Mouse (Mus musculus) embryonic facial prominence, embryonic 15.5 days (tissue): Measurements from ENCODE around the gene Dusp12. TPM values are rescaled to one million over a fixed set of nuclear protein-coding genes. Genes with fewer than 3 reads are reported as not detected.

ENCODE experiments used
- ATAC-seq: fragments of 200-750 bp; cut with Nextera tagmentation; 2 replicates; pipeline ENCODE4 v1.8.0; 2017; ENCODE audit warnings: low read depth, moderate TSS enrichment; ENCODE audit not compliant: insufficient number of reproducible peaks, low FRiP score, low TSS enrichment
- H3K27ac ChIP-seq: fragments of 300-500 bp; sonication (generic); replicated peaks from 2 replicates; pipeline ENCODE4 v1.5.1; 2015; ENCODE audit warnings: mild to moderate bottlenecking, inconsistent platforms
- H3K27me3 ChIP-seq: fragments of 300-500 bp; sonication (generic); 2 replicates; pipeline ENCODE4 v1.6.1; 2015; ENCODE audit warnings: inconsistent platforms
- H3K36me3 ChIP-seq: fragments of 300-500 bp; sonication (generic); 2 replicates; pipeline ENCODE4 v1.6.1; 2015; ENCODE audit warnings: mild to moderate bottlenecking, inconsistent platforms
- H3K4me1 ChIP-seq: fragments of 300-500 bp; sonication (generic); 2 replicates; pipeline ENCODE4 v1.6.1; 2015; ENCODE audit warnings: inconsistent platforms
- H3K4me2 ChIP-seq: fragments of 300-500 bp; sonication (generic); replicated peaks from 2 replicates; pipeline ENCODE4 v1.6.1; 2015; ENCODE audit warnings: mild to moderate bottlenecking, inconsistent platforms
- H3K4me3 ChIP-seq: fragments of 300-500 bp; sonication (generic); replicated peaks from 2 replicates; pipeline ENCODE4 v1.5.1; 2015; ENCODE audit warnings: mild to moderate bottlenecking, inconsistent platforms
- H3K9ac ChIP-seq: fragments of 300-500 bp; sonication (generic); 2 replicates; pipeline ENCODE4 v1.6.1; 2015; ENCODE audit warnings: inconsistent platforms
- H3K9me3 ChIP-seq: fragments of 300-500 bp; sonication (generic); replicated peaks from 2 replicates; pipeline ENCODE4 v1.6.1; 2016; ENCODE audit warnings: inconsistent platforms
- WGBS: fragments of 180-500 bp; shearing (Covaris S2); methylation state at CpG from one replicate; pipeline ENCODE4 v1.1.7; 2015; 5-methylcytosine and 5-hydroxymethylcytosine counted together
- polyA plus RNA-seq: library from polyadenylated mRNA; unstranded; fragments of >200 nt; fragmentation: Nextera tagmentation; extraction: Ambion mirVana; gene quantifications from 2 replicates; pipeline ENCODE4 v1.2.1, GENCODE M21; 2015

The Dusp12 gene
- polyA plus RNA-seq, 1 experiment from 2014 or later: 43.5 TPM

GRCm38 (mm10) chr1:170871402-170871801, 13.9 kb downstream of the Dusp12 start:
- Histone ChIP-seq H3K9ac (no peak overlapping the region), H3K4me2 (no peak overlapping the region), H3K9me3 (no peaks in the 10 kb centered on the region), H3K27me3 (no peaks in the 10 kb centered on the region), H3K4me1 (0 out of 2 replicates have a peak, but pooled peaks cover 5% of the 10 kb centered on the region), H3K27ac (no peak overlapping the region), H3K4me3 (no peak overlapping the region), H3K36me3 (peaks cover 25% of the 10 kb centered on the region)
- no peak for ATAC-seq
- WGBS: 83% methylated on average over 6 of the region's 6 CpGs

DNA sequence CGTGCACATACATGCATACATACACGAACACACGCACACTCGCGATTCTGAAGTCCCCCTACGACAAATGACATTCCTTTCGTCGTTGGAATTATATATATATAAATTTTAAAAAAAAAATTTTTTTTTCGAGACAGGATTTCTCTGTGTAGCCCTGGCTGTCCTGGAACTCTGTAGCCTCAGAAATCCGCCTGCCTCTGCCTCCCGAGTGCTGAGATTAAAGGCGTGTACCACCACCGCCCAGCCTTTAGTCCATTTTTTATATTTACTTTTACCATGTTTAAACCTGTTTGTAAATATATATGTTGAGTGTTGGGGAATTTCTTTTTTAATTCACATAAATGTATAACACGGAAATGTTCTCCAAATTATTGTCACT, 16.4 kb downstream of the Dusp12 start:
- H3K27ac ChIP-seq: no peak overlapping the region
- peak overlapping the region; percentile 79 for H3K4me3 ChIP-seq
- H3K4me2 ChIP-seq: peak overlapping the region; percentile 62
- ATAC-seq: no peak
- peak overlapping the region; percentile 29 for H3K9ac ChIP-seq
- H3K27me3 ChIP-seq: no peaks in the 10 kb centered on the region
- 14% methylated on average over 14 of the region's 14 CpGs for WGBS
- peaks cover 8% of the 10 kb centered on the region for H3K36me3 ChIP-seq
- 0 out of 2 replicates have a peak, but pooled peaks cover 5% of the 10 kb centered on the region for H3K4me1 ChIP-seq
- H3K9me3 ChIP-seq: no peaks in the 10 kb centered on the region

- peak overlapping the region; percentile 71 for H3K27ac ChIP-seq
- H3K27me3 ChIP-seq: no peaks in the 10 kb centered on the region
- H3K4me2 ChIP-seq: peak overlapping the region; percentile 62
- H3K9me3 ChIP-seq: no peaks in the 10 kb centered on the region
- under 1% methylated on average over 33 of the region's 33 CpGs for WGBS
- peak overlapping the region; percentile 79 for H3K4me3 ChIP-seq
- H3K4me1 ChIP-seq: 0 out of 2 replicates have a peak, but pooled peaks cover 5% of the 10 kb centered on the region
- H3K36me3 ChIP-seq: peaks cover 7% of the 10 kb centered on the region
- peak overlapping the region; percentile 61 for H3K9ac ChIP-seq
- peak; percentile 81 for ATAC-seq
These were observed 17.0 kb downstream of the Dusp12 start for GRCm38 (mm10) chr1:170868107-170868904.

DNA sequence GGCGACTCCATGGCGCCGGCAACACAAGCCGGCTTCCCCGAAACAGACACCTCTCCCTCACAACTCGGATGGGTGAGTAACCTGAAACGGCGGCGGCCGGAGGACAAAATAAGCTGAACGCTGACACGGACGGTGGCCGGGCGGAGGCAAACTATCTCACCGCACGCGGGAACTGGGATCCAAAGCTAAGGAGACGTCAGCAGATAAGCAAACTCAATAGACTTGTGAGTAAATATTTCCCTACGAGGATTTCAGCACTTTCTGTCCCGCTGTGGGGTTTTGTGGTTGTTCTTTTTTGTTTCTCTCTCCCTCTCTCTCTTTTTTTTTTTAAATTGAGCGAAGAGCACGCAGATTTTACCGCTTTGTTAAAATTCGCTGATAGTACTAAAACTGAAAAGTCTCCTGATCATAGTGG, 17.6 kb downstream of the Dusp12 start, which contains the start of gene Atf6:
Gene Atf6, minus strand, starts transcription at position 81 of the 415 bp plus-strand sequence.
- Histone ChIP-seq H3K36me3 (peaks cover 7% of the 10 kb centered on the region), H3K4me1 (0 out of 2 replicates have a peak, but pooled peaks cover 5% of the 10 kb centered on the region), H3K9me3 (no peaks in the 10 kb centered on the region), H3K9ac (peak within 1 kb of the TSS; percentile 61), H3K4me2 (peak within 1 kb of the TSS; percentile 62), H3K27me3 (no peaks in the 10 kb centered on the region), H3K4me3 (peak within 1 kb of the TSS; percentile 79), H3K27ac (peak within 1 kb of the TSS; percentile 71)
- ATAC-seq: peak; percentile 61; the same call in 1 of the 2 replicates
- WGBS: under 1% methylated on average over 25 of the region's 25 CpGs

DNA sequence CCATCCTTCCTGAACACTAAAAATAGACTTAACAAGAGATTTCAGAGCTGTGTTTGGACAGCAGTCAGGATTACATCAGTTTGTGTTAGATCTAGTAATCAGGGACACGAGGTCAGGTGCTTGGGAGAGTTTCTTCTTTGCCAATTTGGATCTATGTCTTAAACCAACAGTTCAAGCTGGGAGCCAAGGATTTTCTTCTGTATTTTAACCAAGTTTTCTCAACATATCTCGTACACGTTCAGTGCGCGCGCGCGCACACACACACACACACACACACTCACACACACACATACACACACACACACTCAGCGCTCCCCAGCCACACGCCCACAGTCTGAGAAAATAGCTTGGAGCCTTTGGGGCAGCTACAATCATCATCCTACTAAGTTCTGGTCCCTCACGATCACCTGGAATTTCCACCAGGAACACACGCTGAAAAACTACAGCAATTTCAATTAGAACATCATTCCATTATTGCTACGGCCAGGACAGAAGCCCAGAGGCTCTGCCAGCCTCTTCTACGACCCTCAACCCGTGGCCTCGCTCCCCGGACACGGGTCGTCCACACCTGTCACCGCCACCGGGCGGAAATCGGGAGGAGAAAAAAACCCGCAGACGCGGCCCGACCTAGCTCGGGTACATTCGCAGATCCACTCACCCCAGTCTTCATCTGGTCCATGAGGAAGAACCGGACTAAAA, 18.2 kb downstream of the Dusp12 start:
- 1% methylated on average over 30 of the region's 30 CpGs for WGBS
- H3K4me1 ChIP-seq: 0 out of 2 replicates have a peak, but pooled peaks cover 5% of the 10 kb centered on the region
- peak overlapping the region; percentile 71 for H3K27ac ChIP-seq
- peaks cover 3% of the 10 kb centered on the region for H3K36me3 ChIP-seq
- no peaks in the 10 kb centered on the region for H3K27me3 ChIP-seq
- H3K4me2 ChIP-seq: peak overlapping the region; percentile 62
- H3K9me3 ChIP-seq: no peaks in the 10 kb centered on the region
- peak overlapping the region; percentile 61 for H3K9ac ChIP-seq
- H3K4me3 ChIP-seq: peak overlapping the region; percentile 79
- peak; percentile 40; the same call in 1 of the 2 replicates for ATAC-seq

- H3K4me2 ChIP-seq: no peak overlapping the region
- H3K27me3 ChIP-seq: no peaks in the 10 kb centered on the region
- ATAC-seq: no peak
- H3K27ac ChIP-seq: no peak overlapping the region
- 0 out of 2 replicates have a peak, but pooled peaks cover 5% of the 10 kb centered on the region for H3K4me1 ChIP-seq
- H3K4me3 ChIP-seq: no peak overlapping the region
- H3K9ac ChIP-seq: no peak overlapping the region
- H3K9me3 ChIP-seq: no peaks in the 10 kb centered on the region
- no peaks in the 10 kb centered on the region for H3K36me3 ChIP-seq
- 83% methylated on average over 5 of the region's 5 CpGs for WGBS
These were observed 19.9 kb downstream of the Dusp12 start for GRCm38 (mm10) chr1:170865406-170865805.

DNA sequence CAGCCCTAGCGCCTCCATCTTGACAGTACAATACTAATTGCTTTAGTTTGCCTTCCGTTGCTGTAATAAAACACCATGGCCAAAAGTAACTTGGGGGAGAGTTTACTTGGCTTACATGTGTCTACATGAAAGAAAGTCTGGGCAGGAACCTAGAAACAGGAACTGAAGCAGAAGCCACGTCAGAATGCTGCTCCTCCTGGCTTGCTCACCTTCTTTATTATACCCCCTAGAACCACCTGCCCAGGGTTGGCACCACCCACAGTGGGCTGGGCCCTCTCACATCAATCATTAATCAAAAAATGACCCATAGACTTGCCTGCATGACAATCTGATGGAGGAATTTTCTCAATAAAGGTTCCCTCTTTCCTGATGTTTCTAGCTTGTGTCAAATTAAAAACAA, 20.6 kb downstream of the Dusp12 start:
- H3K4me3 ChIP-seq: no peak overlapping the region
- no peak overlapping the region for H3K9ac ChIP-seq
- no peak overlapping the region for H3K4me2 ChIP-seq
- no peak overlapping the region for H3K27ac ChIP-seq
- H3K27me3 ChIP-seq: no peaks in the 10 kb centered on the region
- H3K4me1 ChIP-seq: 0 out of 2 replicates have a peak, but pooled peaks cover 5% of the 10 kb centered on the region
- H3K36me3 ChIP-seq: no peaks in the 10 kb centered on the region
- 62% methylated on average over 3 of the region's 3 CpGs for WGBS
- no peak for ATAC-seq
- H3K9me3 ChIP-seq: no peaks in the 10 kb centered on the region

DNA sequence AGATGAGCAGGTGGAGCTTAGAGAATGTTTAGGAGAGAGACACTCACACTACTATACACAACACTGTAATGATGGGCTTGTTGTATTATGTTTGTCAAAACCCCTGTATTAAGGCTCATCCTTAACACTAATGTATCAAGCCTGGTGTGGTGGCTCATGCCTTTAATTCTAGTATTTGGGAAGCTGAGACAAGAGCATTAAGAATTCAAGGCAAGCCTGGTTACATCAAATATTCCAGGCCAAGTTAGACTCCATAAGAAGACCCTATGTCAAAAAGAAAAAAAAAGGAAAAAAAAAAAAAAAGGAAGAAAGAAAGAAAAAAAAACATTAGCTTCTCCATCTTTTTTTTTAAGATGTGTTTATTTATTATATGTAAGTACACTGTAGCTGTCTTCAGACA, 21.1 kb downstream of the Dusp12 start:
- Histone ChIP-seq H3K36me3 (no peaks in the 10 kb centered on the region), H3K9ac (no peak overlapping the region), H3K4me1 (0 out of 2 replicates have a peak, but pooled peaks cover 5% of the 10 kb centered on the region), H3K27me3 (no peaks in the 10 kb centered on the region), H3K4me3 (no peak overlapping the region), H3K4me2 (no peak overlapping the region), H3K9me3 (no peaks in the 10 kb centered on the region), H3K27ac (no peak overlapping the region)
- no peak for ATAC-seq

GRCm38 (mm10) chr1:170863033-170863432, 22.3 kb downstream of the Dusp12 start:
- 64% methylated on average over 4 of the region's 4 CpGs for WGBS
- H3K27ac ChIP-seq: no peak overlapping the region
- no peak overlapping the region for H3K4me2 ChIP-seq
- H3K27me3 ChIP-seq: no peaks in the 10 kb centered on the region
- H3K9me3 ChIP-seq: no peaks in the 10 kb centered on the region
- no peak overlapping the region for H3K4me3 ChIP-seq
- ATAC-seq: no peak
- no peaks in the 10 kb centered on the region for H3K36me3 ChIP-seq
- no peak overlapping the region for H3K9ac ChIP-seq
- 0 out of 2 replicates have a peak, but pooled peaks cover 5% of the 10 kb centered on the region for H3K4me1 ChIP-seq

DNA sequence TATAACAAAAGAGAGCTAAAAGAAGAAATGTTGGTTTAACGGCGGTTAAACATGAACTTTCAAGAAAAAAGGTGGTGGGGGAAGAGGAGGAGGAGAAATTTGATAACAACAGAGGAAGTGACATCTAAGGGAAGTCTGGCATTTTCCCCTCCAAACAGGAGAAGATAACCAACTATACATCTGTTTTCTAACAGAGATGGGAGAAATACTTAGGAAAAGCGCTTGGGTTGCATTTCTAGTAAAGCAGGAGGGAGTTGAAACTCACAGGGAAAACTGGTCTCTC, 23.0 kb downstream of the Dusp12 start:
- Histone ChIP-seq H3K27me3 (no peaks in the 10 kb centered on the region), H3K4me2 (no peak overlapping the region), H3K27ac (no peak overlapping the region), H3K9me3 (no peaks in the 10 kb centered on the region), H3K9ac (no peak overlapping the region), H3K4me3 (no peak overlapping the region), H3K36me3 (no peaks in the 10 kb centered on the region), H3K4me1 (0 out of 2 replicates have a peak, but pooled peaks cover 5% of the 10 kb centered on the region)
- ATAC-seq: no peak
- WGBS: 73% methylated on average over 3 of the region's 3 CpGs

DNA sequence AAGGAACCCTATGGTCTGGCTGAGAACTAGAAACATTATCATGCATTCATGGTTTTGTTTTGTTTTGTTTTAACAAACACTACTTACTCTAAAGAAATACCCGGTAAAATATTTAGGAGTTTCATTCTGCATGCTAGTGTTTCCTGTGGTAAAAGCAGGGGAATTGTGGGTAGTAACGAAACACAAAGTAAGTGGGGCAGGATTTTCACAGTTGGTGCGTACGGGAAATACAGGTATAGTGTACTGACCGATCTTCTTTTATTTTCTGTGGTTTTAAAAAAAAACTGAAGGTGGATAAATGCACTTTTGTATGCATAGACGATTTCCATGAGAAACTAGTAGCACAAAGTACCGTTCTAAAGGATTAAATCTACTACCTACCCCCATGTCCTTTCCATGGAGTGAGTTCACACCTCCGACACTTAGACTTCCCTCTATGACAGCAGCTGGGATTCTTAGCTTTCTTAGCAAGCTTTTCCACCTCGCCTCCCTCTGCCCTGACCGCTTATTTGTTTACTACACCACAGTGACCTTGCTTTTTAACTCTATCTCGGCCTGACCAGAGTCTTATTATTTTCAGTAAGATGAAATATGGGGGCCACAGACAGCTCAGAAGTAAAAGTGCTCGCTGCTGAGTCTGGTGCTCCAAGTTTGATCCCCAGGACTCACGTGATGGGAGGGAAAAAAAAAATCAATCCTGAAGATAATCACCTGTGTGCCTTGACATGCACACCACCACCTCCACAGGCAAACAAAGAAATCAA, 23.5 kb downstream of the Dusp12 start:
- Histone ChIP-seq H3K4me2 (no peak overlapping the region), H3K27me3 (no peaks in the 10 kb centered on the region), H3K9me3 (no peaks in the 10 kb centered on the region), H3K36me3 (no peaks in the 10 kb centered on the region), H3K9ac (no peak overlapping the region), H3K4me1 (0 out of 2 replicates have a peak, but pooled peaks cover 2% of the 10 kb centered on the region), H3K27ac (no peak overlapping the region), H3K4me3 (no peak overlapping the region)
- no peak for ATAC-seq
- WGBS: 79% methylated on average over 13 of the region's 13 CpGs
